Mouse (Mus musculus) liver, embryonic 12.5 days (tissue): Measurements from ENCODE around the gene Rsph6a. TPM values are rescaled to one million over a fixed set of nuclear protein-coding genes. Genes with fewer than 3 reads are reported as not detected.

Experiments used
- ATAC-seq: fragments of 200-750 bp; cut with Nextera tagmentation; 2 replicates; pipeline ENCODE4 v1.8.0; 2017; ENCODE audit warnings: moderate number of reproducible peaks, mild to moderate bottlenecking, moderate library complexity
- H3K27ac ChIP-seq: fragments of 300-500 bp; sonication (generic); 2 replicates; pipeline ENCODE4 v1.5.1; 2016; ENCODE audit warnings: mild to moderate bottlenecking
- H3K27me3 ChIP-seq: fragments of 300-500 bp; sonication (generic); replicated peaks from 2 replicates; pipeline ENCODE4 v1.6.1; 2016; ENCODE audit warnings: mild to moderate bottlenecking, moderate library complexity
- H3K36me3 ChIP-seq: fragments of 300-500 bp; sonication (generic); 2 replicates; pipeline ENCODE4 v1.6.1; 2016; ENCODE audit warnings: mild to moderate bottlenecking, moderate library complexity
- H3K4me1 ChIP-seq: fragments of 300-500 bp; sonication (generic); 2 replicates; pipeline ENCODE4 v1.6.1; 2016
- H3K4me2 ChIP-seq: fragments of 300-500 bp; sonication (generic); 2 replicates; pipeline ENCODE4 v1.6.1; 2016; ENCODE audit warnings: mild to moderate bottlenecking, moderate library complexity
- H3K4me3 ChIP-seq: fragments of 300-500 bp; sonication (generic); 2 replicates; pipeline ENCODE4 v1.5.1; 2016; ENCODE audit warnings: mild to moderate bottlenecking, moderate library complexity
- H3K9ac ChIP-seq: fragments of 300-500 bp; sonication (generic); 2 replicates; pipeline ENCODE4 v1.6.1; 2016; ENCODE audit warnings: mild to moderate bottlenecking, moderate library complexity
- H3K9me3 ChIP-seq: fragments of 300-500 bp; sonication (generic); replicated peaks from 2 replicates; pipeline ENCODE4 v1.6.1; 2016; ENCODE audit warnings: mild to moderate bottlenecking, moderate library complexity
- WGBS: fragments of 180-500 bp; shearing (Covaris S2); methylation state at CpG from one replicate; pipeline ENCODE4 v1.1.7; 2016; ENCODE audit not compliant: insufficient replicate concordance; 5-methylcytosine and 5-hydroxymethylcytosine counted together
- polyA plus RNA-seq: library from polyadenylated mRNA; unstranded; fragments of >200 nt; fragmentation: Nextera tagmentation; extraction: Ambion mirVana; gene quantifications from 2 replicates; pipeline ENCODE4 v1.2.1, GENCODE M21; 2016

The Rsph6a gene
- polyA plus RNA-seq, 1 experiment from 2014 or later, result not detected

GRCm38 (mm10) chr7:19084921-19085473 lies 30.5 kb downstream of the Rsph6a start:
- H3K9me3 ChIP-seq, result no peaks in the 10 kb centered on the region
- no peak for ATAC-seq
- peaks cover 39% of the 10 kb centered on the region for H3K36me3 ChIP-seq
- peak overlapping the region; percentile 69 for H3K4me2 ChIP-seq
- H3K4me3 ChIP-seq, result no peak overlapping the region
- WGBS, result 21% methylated on average over 9 of the region's 9 CpGs
- H3K9ac ChIP-seq, result no peak overlapping the region
- H3K4me1 ChIP-seq, result peaks cover 72% of the 10 kb centered on the region
- peaks cover 93% of the 10 kb centered on the region for H3K27me3 ChIP-seq
- no peak overlapping the region for H3K27ac ChIP-seq

- H3K4me1 ChIP-seq, result peaks cover 72% of the 10 kb centered on the region
- no peak overlapping the region for H3K9ac ChIP-seq
These were observed 31.0 kb downstream of the Rsph6a start for GRCm38 (mm10) chr7:19085495-19085894.

DNA sequence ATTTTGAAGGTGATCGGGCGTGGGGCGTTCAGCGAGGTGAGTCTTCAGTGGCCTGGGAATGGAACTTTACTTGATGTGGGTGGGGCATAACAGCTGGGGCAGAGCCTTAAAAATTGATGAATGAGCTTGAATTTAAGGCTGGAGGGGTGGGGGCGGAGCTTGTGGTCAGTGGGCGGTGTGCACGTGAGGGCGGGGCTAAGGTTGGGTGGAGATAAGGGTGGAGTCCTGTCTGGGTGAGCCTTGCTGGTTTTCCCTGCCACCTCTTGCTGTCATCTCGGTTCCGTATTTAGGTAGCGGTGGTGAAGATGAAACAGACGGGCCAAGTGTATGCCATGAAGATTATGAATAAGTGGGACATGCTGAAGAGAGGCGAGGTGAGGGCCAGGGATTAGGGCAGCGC lies 31.6 kb downstream of the Rsph6a start:
- H3K9ac ChIP-seq, result 0 out of 2 replicates have a peak overlapping the region, but pooled peaks have one; percentile 27

More at GRCm38 (mm10) chr7:19085495-19085894, 31.0 kb downstream of the Rsph6a start:
- peak overlapping the region; percentile 69 for H3K4me2 ChIP-seq
- 11% methylated on average over 6 of the region's 6 CpGs for WGBS
- H3K27ac ChIP-seq, result 0 out of 2 replicates have a peak overlapping the region, but pooled peaks have one; percentile 43
- peaks cover 93% of the 10 kb centered on the region for H3K27me3 ChIP-seq
- no peak for ATAC-seq
- no peaks in the 10 kb centered on the region for H3K9me3 ChIP-seq
- peak overlapping the region; percentile 33 for H3K4me3 ChIP-seq
- H3K36me3 ChIP-seq, result peaks cover 34% of the 10 kb centered on the region

DNA sequence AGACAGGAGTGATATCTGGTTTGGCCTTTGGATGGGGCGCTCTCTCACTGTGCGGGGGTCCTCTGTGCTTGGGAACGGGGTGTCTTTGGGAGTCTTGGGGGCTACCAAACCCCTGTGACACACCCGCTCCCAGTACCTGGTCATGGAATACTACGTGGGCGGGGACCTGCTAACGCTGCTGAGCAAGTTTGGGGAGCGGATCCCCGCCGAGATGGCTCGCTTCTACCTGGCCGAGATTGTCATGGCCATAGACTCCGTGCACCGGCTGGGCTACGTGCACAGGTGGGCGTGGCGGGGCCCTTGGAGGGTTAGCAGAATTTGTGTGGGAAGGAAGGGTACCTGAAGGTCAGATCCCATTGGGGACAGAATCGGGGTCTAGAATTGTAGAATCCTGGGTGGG lies 32.3 kb downstream of the Rsph6a start:
- Histone ChIP-seq H3K9me3 (no peaks in the 10 kb centered on the region), H3K4me3 (no peak overlapping the region), H3K9ac (no peak overlapping the region), H3K36me3 (peaks cover 21% of the 10 kb centered on the region), H3K4me2 (peak overlapping the region; percentile 69), H3K27me3 (peaks cover 93% of the 10 kb centered on the region), H3K4me1 (peaks cover 71% of the 10 kb centered on the region), H3K27ac (no peak overlapping the region)
- 55% methylated on average over 18 of the region's 18 CpGs for WGBS
- ATAC-seq, result no peak

More for the DNA sequence above, 31.6 kb downstream of the Rsph6a start:
- WGBS, result 4% methylated on average over 14 of the region's 14 CpGs
- H3K27ac ChIP-seq, result 0 out of 2 replicates have a peak overlapping the region, but pooled peaks have one; percentile 43
- H3K36me3 ChIP-seq, result peaks cover 28% of the 10 kb centered on the region
- H3K4me3 ChIP-seq, result peak overlapping the region; percentile 33
- peak; percentile 75 for ATAC-seq
- peaks cover 93% of the 10 kb centered on the region for H3K27me3 ChIP-seq
- H3K4me1 ChIP-seq, result peaks cover 72% of the 10 kb centered on the region
- peak overlapping the region; percentile 69 for H3K4me2 ChIP-seq
- no peaks in the 10 kb centered on the region for H3K9me3 ChIP-seq

DNA sequence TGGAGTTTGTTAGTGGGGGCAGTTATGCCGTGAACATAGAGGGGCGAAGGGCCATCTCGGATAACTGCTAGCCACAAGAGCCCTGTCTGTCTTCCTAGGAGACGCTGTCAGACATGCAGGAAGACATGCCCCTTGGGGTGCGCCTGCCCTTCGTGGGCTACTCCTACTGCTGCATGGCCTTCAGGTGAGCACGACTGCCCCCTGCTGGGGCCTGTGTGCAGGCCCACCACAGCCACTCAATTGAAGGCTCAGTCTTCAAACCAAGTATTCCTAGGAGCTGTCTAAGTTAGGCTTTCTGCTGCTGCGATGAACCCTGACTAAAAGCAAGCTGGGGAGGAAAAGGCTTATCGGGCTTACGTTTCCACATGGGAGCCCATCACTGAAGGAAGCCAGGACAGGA lies 34.3 kb downstream of the Rsph6a start:
- H3K4me2 ChIP-seq, result no peak overlapping the region
- H3K27ac ChIP-seq, result no peak overlapping the region
- ATAC-seq, result no peak
- H3K27me3 ChIP-seq, result peaks cover 92% of the 10 kb centered on the region
- H3K4me1 ChIP-seq, result peaks cover 71% of the 10 kb centered on the region
- 0 out of 2 replicates have a peak, but pooled peaks cover 5% of the 10 kb centered on the region for H3K36me3 ChIP-seq
- no peaks in the 10 kb centered on the region for H3K9me3 ChIP-seq
- WGBS, result 26% methylated on average over 10 of the region's 10 CpGs
- no peak overlapping the region for H3K9ac ChIP-seq
- H3K4me3 ChIP-seq, result no peak overlapping the region

GRCm38 (mm10) chr7:19091913-19092312 lies 37.4 kb downstream of the Rsph6a start:
- ATAC-seq, result no peak
- peak overlapping the region; percentile 66; the same call in 1 of the 2 replicates for H3K4me3 ChIP-seq
- H3K27ac ChIP-seq, result no peak overlapping the region
- H3K27me3 ChIP-seq, result peaks cover 96% of the 10 kb centered on the region
- H3K36me3 ChIP-seq, result 0 out of 2 replicates have a peak, but pooled peaks cover 5% of the 10 kb centered on the region
- H3K9ac ChIP-seq, result no peak overlapping the region
- H3K4me1 ChIP-seq, result peaks cover 72% of the 10 kb centered on the region
- peak overlapping the region; percentile 98 for H3K4me2 ChIP-seq
- no peaks in the 10 kb centered on the region for H3K9me3 ChIP-seq
- WGBS, result 26% methylated on average over 15 of the region's 17 CpGs

GRCm38 (mm10) chr7:19092381-19093173 lies 38.1 kb downstream of the Rsph6a start:
- peak; percentile 36 for ATAC-seq
- peaks cover 72% of the 10 kb centered on the region for H3K4me1 ChIP-seq
- peak overlapping the region; percentile 75 for H3K9ac ChIP-seq
- WGBS, result 10% methylated on average over 38 of the region's 38 CpGs
- no peaks in the 10 kb centered on the region for H3K9me3 ChIP-seq
- peak overlapping the region; percentile 66 for H3K4me3 ChIP-seq
- H3K27ac ChIP-seq, result peak overlapping the region; percentile 55
- H3K36me3 ChIP-seq, result no peaks in the 10 kb centered on the region
- H3K27me3 ChIP-seq, result peaks cover 96% of the 10 kb centered on the region
- peak overlapping the region; percentile 98 for H3K4me2 ChIP-seq

GRCm38 (mm10) chr7:19093174-19093521 lies 38.7 kb downstream of the Rsph6a start:
- peak overlapping the region; percentile 75 for H3K9ac ChIP-seq
- peak overlapping the region; percentile 98 for H3K4me2 ChIP-seq
- peak overlapping the region; percentile 66 for H3K4me3 ChIP-seq
- H3K9me3 ChIP-seq, result no peaks in the 10 kb centered on the region
- H3K36me3 ChIP-seq, result no peaks in the 10 kb centered on the region
- ATAC-seq, result peak; percentile 66
- WGBS, result 0% methylated on average over 14 of the region's 15 CpGs
- peaks cover 67% of the 10 kb centered on the region for H3K4me1 ChIP-seq
- H3K27me3 ChIP-seq, result peaks cover 96% of the 10 kb centered on the region
- peak overlapping the region; percentile 55 for H3K27ac ChIP-seq

DNA sequence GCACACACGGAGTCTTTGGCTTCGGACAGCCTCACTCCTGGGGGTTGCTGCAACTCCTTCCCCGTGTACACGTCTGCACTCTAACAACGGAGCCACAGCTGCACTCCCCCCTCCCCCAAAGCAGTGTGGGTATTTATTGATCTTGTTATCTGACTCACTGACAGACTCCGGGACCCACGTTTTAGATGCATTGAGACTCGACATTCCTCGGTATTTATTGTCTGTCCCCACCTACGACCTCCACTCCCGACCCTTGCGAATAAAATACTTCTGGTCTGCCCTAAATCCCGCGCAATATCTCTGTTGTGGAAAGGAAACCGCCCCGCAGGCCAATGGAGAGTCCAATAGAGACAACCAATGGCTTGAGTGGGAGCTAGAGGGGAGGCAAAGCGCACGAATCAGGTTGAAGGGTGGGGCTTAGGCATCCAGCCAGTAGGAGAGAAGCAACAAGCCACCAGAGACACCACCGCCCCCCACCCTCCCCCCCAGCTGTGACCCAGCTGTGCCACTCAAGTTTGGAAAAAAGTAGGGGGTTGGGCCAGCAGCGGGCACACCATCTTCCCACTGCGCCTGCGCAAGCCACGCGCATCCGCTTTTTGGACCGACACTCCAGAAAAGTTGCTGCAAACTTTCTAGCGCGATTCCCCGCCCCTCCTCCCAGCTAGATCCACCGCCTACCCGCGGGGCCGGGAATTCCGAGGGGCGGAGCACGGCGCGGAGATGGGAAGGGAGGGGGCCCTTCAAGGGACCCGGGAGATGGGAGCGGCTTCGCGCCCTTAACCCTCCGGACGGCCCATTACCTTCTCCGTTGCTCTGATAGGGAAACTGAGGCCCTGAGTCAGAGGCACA lies 39.3 kb downstream of the Rsph6a start:
- Histone ChIP-seq H3K4me1 (peaks cover 61% of the 10 kb centered on the region), H3K9me3 (no peaks in the 10 kb centered on the region), H3K27ac (peak overlapping the region; percentile 80), H3K4me2 (peak overlapping the region; percentile 98), H3K4me3 (peak overlapping the region; percentile 66), H3K9ac (peak overlapping the region; percentile 75), H3K36me3 (no peaks in the 10 kb centered on the region), H3K27me3 (peaks cover 96% of the 10 kb centered on the region)
- ATAC-seq, result peak; percentile 82
- WGBS, result under 1% methylated on average over 45 of the region's 45 CpGs

- H3K4me1 ChIP-seq, result peaks cover 60% of the 10 kb centered on the region
These were observed 40.0 kb downstream of the Rsph6a start, which contains the start of gene Six5 for GRCm38 (mm10) chr7:19094471-19094825. Gene Six5 (plus strand): TSS chr7:19094594.

DNA sequence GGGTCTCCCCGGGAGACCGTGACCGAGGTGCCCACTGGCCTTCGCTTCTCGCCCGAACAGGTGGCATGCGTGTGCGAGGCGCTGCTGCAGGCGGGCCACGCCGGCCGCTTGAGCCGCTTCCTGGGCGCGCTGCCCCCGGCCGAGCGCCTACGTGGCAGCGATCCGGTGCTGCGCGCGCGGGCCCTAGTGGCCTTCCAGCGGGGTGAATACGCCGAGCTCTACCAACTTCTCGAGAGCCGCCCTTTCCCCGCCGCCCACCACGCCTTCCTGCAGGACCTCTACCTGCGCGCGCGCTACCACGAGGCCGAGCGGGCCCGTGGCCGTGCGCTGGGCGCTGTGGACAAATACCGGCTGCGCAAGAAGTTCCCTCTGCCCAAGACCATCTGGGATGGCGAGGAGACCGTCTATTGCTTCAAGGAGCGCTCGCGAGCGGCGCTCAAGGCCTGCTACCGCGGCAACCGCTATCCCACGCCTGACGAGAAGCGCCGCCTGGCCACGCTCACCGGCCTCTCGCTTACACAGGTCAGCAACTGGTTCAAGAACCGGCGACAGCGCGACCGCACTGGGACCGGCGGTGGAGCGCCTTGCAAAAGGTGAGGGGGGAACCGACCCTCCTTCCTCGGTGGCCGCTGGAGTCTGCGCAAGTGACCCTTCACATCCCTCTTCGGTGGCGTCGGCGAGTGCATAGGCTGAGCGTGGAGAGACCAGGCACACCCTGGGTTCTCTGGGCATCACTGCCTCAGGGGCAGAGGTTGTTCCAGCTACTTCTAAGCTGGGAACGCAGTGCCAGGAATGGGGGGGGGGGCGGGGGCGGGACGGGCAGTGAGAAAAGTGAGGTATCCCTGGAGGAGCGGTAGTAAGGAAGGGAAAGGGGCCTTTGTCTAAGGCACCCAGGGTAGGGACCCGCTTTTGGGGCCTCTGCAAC lies 40.6 kb downstream of the Rsph6a start:
- peaks cover 60% of the 10 kb centered on the region for H3K4me1 ChIP-seq
- H3K9me3 ChIP-seq, result no peaks in the 10 kb centered on the region
- H3K9ac ChIP-seq, result peak overlapping the region; percentile 75
- H3K4me2 ChIP-seq, result peak overlapping the region; percentile 98
- peaks cover 98% of the 10 kb centered on the region for H3K27me3 ChIP-seq
- ATAC-seq, result no peak
- peak overlapping the region; percentile 80 for H3K27ac ChIP-seq
- WGBS, result under 1% methylated on average over 85 of the region's 87 CpGs
- no peaks in the 10 kb centered on the region for H3K36me3 ChIP-seq
- peak overlapping the region; percentile 66 for H3K4me3 ChIP-seq

More at GRCm38 (mm10) chr7:19094471-19094825, 40.0 kb downstream of the Rsph6a start, which contains the start of gene Six5:
- H3K36me3 ChIP-seq, result no peaks in the 10 kb centered on the region
- H3K27ac ChIP-seq, result peak within 1 kb of the TSS; percentile 80
- peak within 1 kb of the TSS; percentile 66 for H3K4me3 ChIP-seq
- WGBS, result 2% methylated on average over 30 of the region's 36 CpGs
- no peaks in the 10 kb centered on the region for H3K9me3 ChIP-seq
- no peak for ATAC-seq
- H3K9ac ChIP-seq, result peak within 1 kb of the TSS; percentile 75
- peaks cover 98% of the 10 kb centered on the region for H3K27me3 ChIP-seq
- peak within 1 kb of the TSS; percentile 98 for H3K4me2 ChIP-seq
